Mouse (Mus musculus) small intestine, adult 2 months (tissue): ENCODE measurements at regions not wholly inside any gene's neighbourhood (a gene's known extent, or its start where the extent isn't known, plus 50 kb on each side); places are given as distances from the start of the nearest gene placed in this dataset.

Source experiments
- CTCF ChIP-seq: fragments of 200-500 bp; IDR thresholded peaks from 2 replicates; pipeline ENCODE4 v1.5.1; 2012; ENCODE audit warnings: low read depth, mild to moderate bottlenecking, control low read depth, inconsistent platforms, low read length, moderate library complexity, mixed read lengths; ENCODE audit not compliant: insufficient replicate concordance, insufficient read length; ENCODE audit errors: extremely low read depth
- POLR2A ChIP-seq: fragments of 200-500 bp; IDR thresholded peaks from 2 replicates; pipeline ENCODE4 v1.6.1; 2012; ENCODE audit warnings: low read depth, mild to moderate bottlenecking, control low read depth, inconsistent platforms, low read length, moderate library complexity

GRCm38 (mm10) chr13:5789302-5789701, 72.0 kb upstream of the Klf6 start:
- TF ChIP-seq CTCF (no peak), POLR2A (no peak)
